Mouse (Mus musculus): Measurements from ENCODE around the gene Lman2l.

GRCm38 (mm10) chr1:36483825-36484224 lies 38.8 kb upstream of the Lman2l start:
- TF ChIP-seq EP300 (IDR thresholded peaks at IDR 0.05; ENCODE audit: low read depth in 1 of 2, low read length in 2 of 2) (no peak), CTCF (IDR thresholded peaks at IDR 0.05 in 2 of 3, conservative IDR thresholded peaks at IDR 0.05 in 1 of 3; ENCODE audit: control insufficient read depth in 1 of 3, insufficient read depth in 1 of 3, low read depth in 2 of 3, low read length in 3 of 3, poor library complexity in 1 of 3, severe bottlenecking in 1 of 3) (no peak), TCF12 (IDR thresholded peaks at IDR 0.05; ENCODE audit: low read depth, low read length) (no peak), UBTF (IDR thresholded peaks at IDR 0.05; ENCODE audit: borderline replicate concordance, insufficient read depth, low read depth, low read length) (no peak), ZKSCAN1 (IDR thresholded peaks at IDR 0.05; ENCODE audit: low read depth, low read length) (no peak)
